Mouse (Mus musculus) retina, adult 2 months (tissue): ENCODE data around the gene Ribc2.
A peak's percentile ranks its signal among the peaks of the same experiment; 100 is the strongest.

Experiments
- DNase-seq: peaks from one replicate; pipeline ENCODE4 v3.0.0-alpha.2; 2012; ENCODE audit warnings: low read depth, low spot score

Gene Ribc2

DNA sequence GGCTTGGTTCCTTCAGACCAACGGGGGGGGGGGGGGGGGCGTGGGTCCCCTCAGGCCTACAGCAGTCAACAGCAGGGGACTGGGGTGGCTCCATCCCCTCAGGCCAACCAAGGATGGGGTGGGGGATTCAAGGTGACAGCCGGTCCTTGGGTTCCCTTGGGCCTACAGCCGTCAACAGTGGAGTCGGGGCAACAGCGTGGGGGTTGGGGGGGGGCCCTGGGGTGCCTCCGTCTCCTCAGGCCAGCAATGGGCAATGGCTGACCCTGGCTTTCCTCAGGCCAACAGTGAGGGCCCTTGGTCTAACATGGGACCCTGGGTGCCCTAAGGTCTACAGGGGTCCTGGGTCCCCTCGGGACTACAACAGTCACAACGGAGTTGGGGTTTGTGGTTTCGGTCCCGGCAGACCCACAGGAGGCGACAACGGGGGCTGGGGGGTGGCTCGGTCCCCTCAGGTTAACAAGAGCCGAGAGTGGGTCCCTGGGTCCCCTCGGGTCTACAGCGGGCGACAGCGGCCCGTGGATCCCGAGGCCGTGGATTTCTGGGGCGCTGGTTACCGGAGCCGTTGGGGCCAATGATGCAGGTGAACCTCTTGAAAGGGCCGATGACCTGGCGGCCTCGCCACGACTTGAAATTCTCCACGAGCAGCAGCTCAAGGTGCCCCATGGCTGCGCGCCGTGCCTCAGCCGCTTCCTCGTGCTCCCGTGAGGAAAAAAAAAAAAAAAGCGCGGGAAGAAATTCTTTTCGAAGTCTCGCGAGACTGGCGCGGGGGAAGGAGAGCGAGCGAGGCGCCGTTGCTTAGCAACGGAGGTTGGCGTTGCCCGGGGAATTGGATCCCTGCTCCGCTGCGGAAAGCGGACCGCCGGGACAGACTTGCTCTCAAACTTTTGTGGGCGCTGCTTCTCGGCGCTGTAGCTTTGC, at the start of gene Ribc2, which contains the start of gene Smc1b:
Ribc2 (plus strand) TSS at position 804 of the 918 bp plus-strand sequence.
Smc1b (minus strand) TSS at position 690 of the 918 bp plus-strand sequence.
- peak; percentile 71 for DNase-seq

DNA sequence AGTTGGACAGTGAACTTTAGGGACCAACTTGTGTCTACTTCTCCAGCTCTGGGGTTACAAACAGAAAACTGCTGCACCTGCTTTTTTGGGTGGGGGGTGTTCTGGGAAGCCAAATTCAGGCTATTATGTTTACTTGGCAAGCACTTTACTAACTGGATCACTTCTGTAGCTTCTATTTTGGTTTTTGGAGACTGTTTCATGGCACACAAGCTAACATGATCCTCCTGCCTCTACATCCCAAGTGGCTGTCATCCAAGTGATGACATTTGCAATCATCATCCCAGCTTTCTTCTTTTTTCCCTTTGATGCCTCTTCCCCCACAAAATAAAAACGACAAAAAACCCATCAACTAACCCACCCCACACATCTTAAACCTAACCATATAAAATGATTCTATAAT, 46.2 kb upstream of the Ribc2 start:
- DNase-seq = no peak

DNA sequence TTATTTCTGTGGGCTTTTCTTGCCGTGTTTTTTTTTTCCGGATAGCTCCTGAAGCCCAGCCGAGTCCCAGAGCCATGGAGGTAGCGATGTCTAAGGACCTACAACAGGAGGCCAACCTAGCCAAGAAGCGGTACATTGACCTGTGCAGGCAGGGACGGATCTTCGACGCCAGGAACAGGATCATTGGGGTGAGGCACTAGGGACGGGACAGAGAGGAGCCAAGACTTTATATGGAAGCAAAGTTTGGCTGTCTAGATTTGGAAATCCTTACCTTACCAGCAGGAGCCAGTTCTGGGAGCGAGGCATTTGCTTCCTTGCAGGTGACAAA, 279 bp downstream of the Ribc2 start:
- DNase-seq = no peak

DNA sequence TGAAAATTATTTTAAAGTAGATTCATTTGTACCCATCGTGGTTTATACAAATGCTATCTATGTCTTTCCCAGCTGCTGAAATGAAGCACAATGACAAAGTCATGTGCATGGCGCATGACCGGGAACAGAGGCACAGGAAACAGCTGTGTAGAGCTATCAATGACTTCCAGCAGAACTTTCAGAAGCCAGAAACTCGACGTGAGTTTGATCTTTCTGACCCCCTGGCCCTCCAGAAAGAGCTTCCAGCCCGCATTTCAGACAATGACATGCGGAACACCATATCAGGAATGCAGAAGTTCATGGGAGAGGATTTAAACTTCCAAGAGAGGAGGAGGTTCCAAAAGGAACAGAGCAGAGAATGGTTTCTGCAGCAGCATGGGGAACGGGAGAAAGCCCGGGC, 3.3 kb downstream of the Ribc2 start:
- no peak for DNase-seq

DNA sequence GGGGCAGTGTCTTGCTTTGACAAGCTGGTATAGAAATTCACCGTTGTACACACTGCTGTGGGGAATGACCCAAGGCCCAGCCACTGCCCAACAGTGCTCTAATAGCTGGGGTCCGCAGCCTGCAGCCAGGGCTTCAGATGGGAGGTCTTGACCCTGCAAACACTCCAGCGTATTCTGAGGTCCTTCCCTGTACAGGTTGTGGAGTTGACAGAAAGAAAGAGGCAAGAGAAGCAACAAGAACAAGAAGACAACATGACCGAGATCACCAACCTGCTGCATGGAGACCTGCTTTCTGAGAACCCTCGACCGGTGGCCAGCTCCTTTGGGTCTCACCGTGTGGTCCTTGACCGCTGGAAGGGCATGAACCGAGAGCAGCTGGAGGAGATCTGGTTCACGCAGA, 9.4 kb downstream of the Ribc2 start:
- no peak for DNase-seq

DNA sequence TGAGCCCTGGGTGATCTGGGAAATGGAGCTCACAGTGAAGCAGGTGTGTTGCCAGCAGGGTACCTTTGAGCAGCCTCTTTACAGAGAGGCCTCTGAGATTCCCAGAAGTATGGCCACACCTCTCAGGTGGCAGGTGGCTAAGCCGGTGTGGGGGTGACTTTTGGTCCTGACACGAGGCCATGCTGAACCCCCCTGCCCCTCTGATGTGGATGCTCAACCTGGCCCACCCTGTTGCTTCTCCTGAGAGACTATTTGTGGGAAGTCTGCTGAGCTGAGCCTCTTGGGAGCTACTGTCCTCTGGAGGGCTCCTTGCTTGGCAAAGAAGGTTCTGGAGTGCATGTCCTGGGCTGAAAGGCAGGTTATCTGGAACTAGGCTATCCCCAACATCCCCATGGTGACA, 10.6 kb downstream of the Ribc2 start:
- DNase-seq = no peak

DNA sequence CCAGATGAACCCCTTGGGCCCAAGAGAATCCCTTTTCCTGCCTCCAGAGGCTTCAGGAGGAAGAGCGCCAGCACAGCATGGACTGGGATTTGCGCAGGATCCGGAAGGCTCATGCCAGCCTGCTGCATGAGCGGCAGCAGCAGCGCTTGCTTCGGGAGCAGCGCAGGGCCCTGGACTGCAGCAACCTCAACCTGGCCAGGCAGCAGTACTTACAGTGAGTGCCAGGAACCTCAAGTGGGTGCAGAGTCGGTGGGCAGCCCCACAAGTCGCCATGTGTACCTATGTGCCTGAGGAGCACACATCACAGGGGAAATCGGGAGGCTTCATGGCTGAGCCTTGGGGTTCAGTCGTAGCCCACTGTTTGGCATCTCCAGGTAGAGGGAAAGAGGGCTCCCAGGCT, 11.3 kb downstream of the Ribc2 start:
- no peak for DNase-seq

DNA sequence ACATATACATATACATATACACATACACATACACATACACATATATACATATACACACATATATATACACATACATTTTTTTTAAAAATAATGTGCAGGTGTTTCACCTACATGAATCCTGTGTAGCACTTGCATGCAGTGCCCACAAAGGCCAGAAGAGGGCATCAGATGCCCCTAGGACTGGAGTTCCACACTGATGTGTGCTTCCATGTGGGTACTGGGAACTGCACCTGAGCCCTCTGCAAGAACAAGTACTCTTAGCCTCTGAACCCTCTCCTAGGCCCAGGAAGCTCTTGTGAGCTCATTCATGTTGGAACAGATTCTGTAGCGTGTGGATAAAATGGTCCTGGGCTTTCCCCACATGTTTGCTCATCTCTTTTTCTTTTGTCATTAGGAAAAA, 11.9 kb downstream of the Ribc2 start:
- DNase-seq = no peak

DNA sequence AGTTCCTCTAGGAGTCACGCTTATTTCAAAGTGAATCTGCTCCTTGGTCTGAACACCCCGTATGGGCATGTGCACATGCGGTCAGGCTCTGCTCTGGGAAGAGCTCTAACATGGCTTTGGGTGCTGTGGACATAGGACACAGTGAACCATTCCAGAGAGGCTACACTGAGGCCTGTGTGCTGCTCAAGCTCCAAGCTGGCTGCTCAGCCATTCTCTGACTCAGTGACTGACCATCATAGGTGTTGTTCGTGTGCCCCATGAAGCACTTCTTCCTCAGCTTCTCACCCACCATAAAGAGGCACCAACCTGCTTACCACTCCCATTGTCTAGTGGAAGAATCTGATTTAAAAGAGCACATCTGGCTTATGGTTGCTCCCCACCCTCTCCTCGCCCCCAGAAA, 12.4 kb downstream of the Ribc2 start:
- no peak for DNase-seq

DNA sequence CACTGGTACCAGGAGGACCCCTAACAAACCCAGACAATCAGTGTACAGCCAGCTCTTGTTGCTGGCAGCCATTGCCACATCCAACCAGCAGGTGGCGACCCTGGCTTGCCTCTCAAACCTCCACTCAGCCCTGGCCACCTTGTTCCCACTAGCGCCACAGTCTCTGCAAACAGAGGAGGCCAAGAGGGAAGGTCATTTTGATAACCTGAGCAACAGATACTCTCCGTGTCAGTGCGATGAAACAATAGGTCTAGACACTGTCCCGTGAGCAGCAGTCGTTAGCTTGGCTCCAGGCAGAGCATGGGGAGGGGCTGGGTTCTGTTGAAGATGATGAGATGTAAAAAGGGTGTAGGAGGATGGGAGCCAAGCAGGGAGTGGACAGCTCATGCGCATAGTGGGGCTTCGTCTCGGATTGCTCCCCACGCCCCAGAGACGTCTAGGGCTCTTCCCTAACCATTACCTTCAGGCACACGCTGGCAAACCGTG, 19.6 kb downstream of the Ribc2 start:
- DNase-seq = peak; percentile 40

DNA sequence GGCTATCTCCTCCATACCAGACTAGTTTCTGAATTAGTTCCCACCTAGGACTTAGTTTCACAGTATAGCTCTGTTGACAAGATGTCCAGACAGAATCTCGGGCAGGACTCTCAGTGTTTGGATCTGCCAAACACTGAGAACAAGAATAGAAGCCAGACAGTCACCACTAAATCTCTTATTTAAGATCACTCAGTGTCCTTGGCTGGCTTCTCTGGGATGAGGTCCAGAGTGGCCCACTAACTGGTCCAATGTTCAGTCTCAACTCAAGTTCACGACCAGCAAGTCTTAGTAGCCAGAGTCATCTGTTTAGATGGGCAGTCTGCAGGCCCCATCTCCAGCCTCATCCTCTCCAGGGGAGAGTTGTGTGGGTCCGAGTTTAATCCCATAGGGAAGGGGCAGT, 20.7 kb downstream of the Ribc2 start:
- DNase-seq = no peak

DNA sequence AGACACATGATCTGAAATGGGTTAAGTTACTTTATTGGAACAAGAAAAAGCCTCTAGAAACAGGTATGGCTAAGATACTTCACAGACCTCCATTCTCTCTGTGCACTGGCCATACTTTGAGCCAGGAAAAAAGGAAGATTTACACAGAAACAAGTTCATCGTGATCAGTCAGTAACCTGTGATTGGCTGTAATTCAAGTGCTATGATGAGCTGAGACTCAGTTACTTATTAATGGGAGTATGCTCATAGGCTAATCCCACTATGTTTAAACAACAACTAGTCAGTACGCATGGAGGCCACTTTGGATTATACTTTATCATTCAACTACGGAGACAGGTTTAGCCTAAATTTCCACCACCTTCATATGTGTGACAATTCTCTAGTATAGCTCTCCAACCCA, 22.2 kb downstream of the Ribc2 start:
- DNase-seq = no peak

DNA sequence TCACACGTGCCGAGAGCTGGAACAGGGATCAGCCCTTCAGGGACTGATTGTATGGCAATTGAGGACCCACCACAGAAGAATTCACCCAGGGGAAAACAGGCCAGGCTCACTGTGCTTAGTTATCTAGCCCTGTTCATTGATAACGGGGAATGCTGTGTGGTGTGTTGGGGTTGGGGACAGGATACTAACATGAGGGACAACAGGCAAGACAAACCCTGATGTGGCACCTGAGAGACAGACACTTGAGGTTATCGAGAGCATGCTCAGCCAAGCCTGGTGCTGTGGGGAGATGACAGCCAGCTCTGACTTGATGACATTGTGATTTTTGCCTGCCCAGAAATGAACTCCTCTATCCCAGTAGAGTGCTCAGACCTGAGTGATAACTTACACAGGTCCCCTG, 24.3 kb downstream of the Ribc2 start:
- no peak for DNase-seq

DNA sequence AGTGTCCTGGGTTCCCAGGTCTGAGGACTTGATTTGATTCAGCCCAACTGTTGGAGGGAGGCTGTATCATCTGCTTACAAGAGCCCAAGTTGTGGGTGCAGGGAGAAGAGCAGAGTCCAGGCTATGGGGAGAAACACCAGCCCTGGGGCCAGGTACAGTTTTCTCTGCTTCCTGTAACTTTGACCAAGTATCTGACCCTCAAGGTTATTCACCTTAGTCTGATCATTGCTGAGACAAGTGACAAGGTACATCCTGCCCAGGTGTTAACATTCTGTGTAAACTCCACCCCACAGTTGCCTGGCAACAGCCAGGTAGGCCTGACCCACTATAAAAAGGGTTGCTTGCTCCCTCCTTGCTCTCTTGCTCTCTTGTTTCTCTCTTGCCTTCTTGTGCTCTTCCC, 29.5 kb downstream of the Ribc2 start:
- DNase-seq = no peak

DNA sequence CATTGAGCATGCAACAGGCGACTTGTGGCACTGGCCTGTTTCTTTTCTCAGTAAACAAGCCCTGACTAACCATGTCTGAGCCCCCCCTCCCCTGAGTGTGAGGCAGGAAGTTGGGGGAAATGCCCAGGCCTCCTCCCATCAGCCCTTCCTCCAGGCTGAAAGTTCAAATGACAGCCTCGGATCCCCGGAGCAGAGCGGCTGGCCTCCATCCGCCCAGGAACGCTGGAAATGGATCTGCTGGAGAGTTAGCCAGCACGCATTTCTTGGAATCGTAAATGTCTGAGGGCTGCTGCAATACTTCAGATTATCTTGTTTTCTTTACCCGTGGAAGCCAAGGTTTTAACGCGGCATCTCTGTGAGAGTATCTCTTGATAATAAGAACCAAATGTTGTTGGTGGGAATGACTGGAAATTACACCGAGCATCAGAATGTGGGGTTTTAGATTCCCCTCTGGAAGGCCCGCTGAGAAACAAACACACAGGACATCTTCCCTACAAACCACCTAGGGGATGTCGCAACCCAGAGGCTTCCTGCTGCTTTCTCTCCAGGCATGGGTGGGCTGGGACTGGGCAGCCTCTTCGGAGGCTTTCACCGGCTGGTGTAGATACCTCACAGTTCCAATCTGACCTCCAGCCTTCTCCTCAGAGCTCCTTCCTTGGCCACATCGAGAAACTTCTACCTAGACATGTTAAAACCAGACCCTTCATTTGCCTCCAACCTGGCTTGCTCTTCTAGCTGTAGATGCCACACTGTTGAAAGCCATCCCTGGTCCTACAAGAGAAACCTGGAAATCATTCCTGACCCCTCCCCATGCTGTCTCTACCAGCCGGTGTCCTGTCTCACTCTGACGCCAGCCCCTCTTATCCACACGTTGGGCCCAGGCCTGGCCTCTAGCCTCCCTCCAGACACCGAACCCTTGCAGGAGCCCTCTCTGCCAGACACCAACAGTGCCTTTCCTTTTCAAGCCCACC, 31.1 kb downstream of the Ribc2 start:
- no peak for DNase-seq

DNA sequence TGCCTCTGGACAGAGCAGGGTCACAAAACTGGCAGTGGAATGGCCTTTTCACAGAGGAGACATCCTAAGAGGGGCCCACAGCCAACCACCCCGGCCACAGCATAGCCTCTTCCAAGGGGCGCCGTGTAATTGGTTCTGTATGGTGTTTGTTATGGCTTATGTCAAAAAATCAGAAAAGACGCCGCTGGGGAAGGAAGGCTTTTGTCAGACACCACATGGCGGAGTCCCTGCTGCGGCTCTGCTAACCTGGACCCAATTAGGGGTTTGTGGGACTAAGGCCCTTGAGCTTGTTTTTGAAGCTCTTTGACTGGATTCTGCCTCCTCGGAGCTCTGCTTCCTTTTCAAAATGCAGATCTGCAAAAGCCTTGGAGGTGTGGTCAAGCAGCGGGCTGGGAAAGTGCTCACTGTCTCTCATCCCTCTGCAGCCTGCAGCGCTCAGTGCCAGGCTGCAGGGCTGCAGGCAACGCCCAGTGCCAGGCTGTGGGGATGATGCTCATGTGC, 34.6 kb downstream of the Ribc2 start:
- DNase-seq = no peak

DNA sequence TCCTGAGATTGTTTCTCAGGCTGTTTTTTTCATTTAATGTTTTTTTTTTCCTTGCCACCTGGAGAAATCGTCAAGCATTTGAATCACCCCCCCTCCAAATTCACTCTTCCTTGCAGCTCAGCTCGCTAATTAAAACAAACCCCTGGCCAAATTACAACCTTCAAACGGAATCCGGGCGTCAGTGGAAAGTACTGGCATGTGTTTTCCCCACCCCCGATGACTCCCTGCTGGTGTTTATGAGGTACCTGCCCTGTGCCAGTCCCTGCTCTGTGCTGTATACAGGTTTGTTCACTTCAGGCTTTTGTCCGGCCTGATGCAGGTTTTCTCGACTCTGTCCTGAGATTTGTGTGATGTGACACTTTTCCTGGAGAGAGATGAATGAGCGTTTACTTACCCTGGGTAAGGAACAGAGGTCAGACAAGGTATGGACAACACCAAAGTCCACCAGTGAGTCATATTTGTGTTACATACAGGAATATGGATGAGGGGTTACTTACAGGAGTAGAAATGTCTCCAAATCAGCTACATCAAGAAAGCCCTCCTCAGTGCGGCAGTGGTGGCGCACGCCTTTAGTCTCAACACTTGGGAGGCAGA, 35.3 kb downstream of the Ribc2 start:
- DNase-seq = no peak

DNA sequence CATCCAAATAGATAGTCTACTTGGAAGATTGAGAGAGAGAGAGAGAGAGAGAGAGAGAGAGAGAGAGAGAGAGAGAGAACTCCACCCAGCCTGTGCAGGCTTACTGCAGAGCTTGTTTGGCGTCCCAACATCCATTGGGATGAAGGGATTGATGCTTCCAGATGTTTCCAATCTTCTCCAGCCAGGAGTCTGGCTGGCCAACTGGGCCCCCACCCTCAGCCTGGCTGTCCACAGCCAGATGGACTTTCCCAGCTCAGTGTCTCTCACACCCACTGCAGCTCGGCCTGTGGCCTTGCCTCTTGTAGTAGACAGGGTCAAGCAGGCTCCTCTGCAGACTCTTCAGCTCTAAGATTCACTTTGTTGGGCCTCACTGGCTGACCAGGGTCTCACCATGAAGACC, 40.2 kb downstream of the Ribc2 start:
- DNase-seq = no peak

DNA sequence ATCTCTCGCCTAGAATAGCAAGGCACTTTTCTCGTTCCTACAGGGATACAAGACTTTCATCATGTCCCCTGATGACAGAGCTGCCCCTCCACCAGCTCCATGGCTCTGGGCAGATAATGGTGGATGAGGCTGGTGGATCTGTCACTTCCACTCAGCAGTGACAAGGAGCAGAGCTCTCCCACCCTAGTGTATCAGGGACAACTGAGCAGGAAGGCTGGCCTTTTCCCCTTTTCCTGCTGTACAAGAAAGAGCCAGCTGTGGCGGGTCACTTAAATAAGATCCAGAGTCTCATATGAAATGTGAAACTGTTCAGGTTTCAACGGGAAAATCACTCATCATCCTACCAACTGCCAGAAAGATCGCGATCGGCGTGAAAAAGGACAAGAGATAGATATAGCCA, 41.5 kb downstream of the Ribc2 start:
- no peak for DNase-seq

DNA sequence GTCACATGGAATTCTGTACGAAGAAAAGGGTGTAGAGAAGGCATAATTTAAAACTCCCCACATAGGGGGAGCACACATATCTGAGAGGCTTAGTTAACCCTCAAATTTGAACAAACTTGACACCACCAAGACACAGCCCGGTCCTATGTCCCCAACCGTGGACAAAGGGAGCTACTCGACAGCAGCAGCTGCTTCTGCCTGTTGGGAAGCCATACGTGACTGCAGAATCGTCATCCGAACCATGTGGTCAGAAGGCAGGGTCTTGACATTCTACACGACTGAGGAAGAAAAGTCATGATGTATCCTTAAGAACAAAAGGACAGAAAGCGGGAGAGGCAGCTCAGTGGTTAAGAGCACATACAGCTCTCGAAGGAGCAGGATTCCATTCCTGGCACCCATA, 42.2 kb downstream of the Ribc2 start:
- no peak for DNase-seq

DNA sequence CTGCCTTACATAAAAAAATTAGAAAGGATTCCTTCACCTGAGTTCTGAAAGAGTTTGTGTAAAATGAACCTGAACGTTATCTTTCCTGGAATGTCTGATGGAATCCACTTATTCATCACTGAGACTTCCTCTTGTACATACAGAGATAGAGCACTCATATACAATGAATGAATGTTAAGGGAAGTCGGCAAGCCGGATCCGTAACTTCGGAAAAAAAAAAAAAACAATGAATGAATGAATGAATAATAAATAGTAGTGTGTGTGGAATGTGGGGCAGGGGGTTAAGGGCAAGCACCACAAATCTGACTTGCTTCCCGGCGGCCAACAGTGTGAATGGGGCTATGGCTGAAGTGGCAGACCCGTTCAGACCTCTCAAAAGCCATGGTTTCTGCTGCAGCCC, 45.7 kb downstream of the Ribc2 start:
- DNase-seq = peak; percentile 63

DNA sequence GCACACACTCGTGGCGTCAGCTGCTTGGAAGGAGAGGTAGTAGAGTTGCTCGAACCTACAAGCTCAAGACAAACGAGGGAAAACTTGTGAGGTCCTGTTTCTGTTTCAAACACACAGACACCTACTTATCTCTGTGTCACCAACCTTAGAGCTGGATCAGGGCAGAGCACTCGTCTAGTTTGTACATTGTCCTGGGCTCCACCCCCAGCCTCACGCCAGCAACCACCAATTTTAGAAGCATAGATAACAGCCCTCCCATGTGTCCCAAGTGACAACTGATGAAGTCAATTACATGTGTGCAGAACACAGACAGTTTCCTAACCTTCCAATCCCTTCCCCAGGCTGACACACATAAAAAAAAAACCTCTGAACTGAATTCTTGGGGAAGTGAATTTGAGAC, 46.3 kb downstream of the Ribc2 start:
- DNase-seq = no peak
